Mouse (Mus musculus): ENCODE measurements at regions not wholly inside any gene's neighbourhood (a gene's known extent, or its start where the extent isn't known, plus 50 kb on each side); places are given as distances from the start of the nearest gene placed in this dataset.

DNA sequence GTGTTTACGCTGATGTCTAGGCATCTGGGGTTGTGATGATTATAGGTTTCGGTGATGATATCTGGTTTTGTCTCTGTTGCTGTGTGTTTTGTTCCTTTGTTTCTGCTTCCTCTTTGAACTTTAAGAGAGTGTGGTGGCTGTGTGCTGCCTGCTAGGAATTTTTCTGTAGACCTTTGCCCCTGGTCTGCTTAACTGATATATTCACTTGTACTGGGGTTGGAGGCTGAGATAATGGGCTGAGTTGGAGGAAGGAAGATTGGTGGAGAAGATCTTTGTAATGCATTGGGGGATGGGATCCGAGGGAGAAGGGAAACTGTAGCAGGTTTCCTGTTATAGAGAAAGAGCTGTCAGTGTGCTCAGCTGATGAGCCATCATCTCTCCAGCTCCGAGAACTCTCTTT is 55.8 kb downstream of the Mid1ip1 start:
- Histone ChIP-seq H3K9me3 (ENCODE audit: control insufficient read depth, low read length) (no peaks in the 10 kb centered on the region), H3K4me1 (replicated peaks; ENCODE audit: control insufficient read depth, insufficient read depth, low read length) (no peaks in the 10 kb centered on the region)
- WGBS: 72% methylated on average over 4 of the region's 4 CpGs

DNA sequence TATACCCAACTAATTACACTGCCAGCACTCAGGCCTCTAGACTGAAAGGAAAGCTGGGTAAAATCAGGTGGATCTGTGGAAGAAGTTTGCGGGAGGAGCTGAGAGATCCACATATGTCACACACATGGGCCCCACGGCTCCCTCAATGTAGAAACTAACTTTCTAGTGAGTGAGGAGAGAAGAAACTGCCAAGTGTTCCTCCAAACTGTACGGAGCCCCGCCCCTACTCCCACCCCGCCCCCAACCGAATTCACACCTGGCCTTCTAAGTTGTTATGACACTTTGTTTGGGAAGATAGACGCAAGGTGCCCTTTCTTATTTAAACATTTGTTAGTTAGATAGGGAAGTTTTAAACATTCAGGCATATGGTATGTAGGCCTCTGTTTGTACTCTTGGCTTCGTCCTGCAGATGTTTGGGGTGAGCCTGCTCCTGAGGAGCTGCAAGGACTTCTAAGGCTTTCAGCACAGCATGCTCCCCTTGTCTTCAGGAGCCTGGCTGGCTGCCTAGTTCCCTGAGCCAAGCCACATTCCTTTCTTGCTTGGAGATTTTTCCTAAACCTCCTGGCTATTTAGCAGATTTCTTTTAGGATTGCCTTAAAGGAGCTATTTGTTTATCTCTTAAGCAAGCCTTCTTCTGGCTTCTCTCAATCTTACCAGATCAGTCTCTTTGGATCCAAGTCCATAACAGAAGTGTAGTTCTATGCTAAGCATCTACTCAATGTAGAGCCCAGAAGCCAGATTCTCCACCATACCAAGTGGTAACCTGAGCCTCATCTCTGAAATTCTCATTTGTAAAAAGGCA is 61.1 kb downstream of the Mid1ip1 start:
- WGBS: 51% methylated on average over 8 of the region's 8 CpGs
- Histone ChIP-seq H3K4me1 (replicated peaks; ENCODE audit: control insufficient read depth, insufficient read depth, low read length) (no peaks in the 10 kb centered on the region), H3K27ac (ENCODE audit: low read depth, low read length) (no peak overlapping the region), H3K9ac (ENCODE audit: low read depth, low read length) (no peak overlapping the region), H3K4me3 (ENCODE audit: low read depth, low read length) (no peak overlapping the region), H3K4me2 (replicated peaks; ENCODE audit: low read depth, low read length) (no peak overlapping the region), H3K27me3 (ENCODE audit: control insufficient read depth, insufficient read depth, low read length) (no peaks in the 10 kb centered on the region), H3K9me3 (ENCODE audit: control insufficient read depth, low read length) (no peaks in the 10 kb centered on the region), H3K36me3 (ENCODE audit: control insufficient read depth, insufficient read depth, low read length) (no peaks in the 10 kb centered on the region)
- no peak for DNase-seq (ENCODE audit: low spot score)
- ATAC-seq (ENCODE audit: low FRiP score): no peak

More for the DNA sequence above, 55.8 kb downstream of the Mid1ip1 start:
- no peak overlapping the region for H3K9ac ChIP-seq (ENCODE audit: low read depth, low read length)
- no peak overlapping the region for H3K4me3 ChIP-seq (ENCODE audit: low read depth, low read length)
- DNase-seq (ENCODE audit: low spot score) (no peak), ATAC-seq (ENCODE audit: low FRiP score) (no peak)
- no peak overlapping the region for H3K27ac ChIP-seq (ENCODE audit: low read depth, low read length)
- H3K27me3 ChIP-seq (ENCODE audit: control insufficient read depth, insufficient read depth, low read length): no peaks in the 10 kb centered on the region
- H3K36me3 ChIP-seq (ENCODE audit: control insufficient read depth, insufficient read depth, low read length): no peaks in the 10 kb centered on the region
- H3K4me2 ChIP-seq (replicated peaks; ENCODE audit: low read depth, low read length): no peak overlapping the region

DNA sequence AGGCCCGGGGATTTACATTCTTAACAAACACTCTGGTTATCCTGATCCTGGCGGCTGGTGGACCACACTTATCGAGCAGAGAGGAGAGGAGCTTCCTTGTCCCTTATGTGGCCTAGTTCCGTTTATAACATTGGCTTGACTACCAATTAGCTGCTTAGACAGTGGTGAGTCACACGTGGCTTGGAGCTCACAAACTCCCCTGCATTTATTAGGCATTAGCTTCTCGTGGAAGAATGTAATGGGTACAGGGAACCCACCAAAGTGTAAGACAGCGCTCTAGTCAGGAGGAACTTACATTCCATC is 61.7 kb downstream of the Mid1ip1 start:
- Histone ChIP-seq H3K9ac (ENCODE audit: low read depth, low read length) (no peak overlapping the region), H3K36me3 (ENCODE audit: control insufficient read depth, insufficient read depth, low read length) (no peaks in the 10 kb centered on the region), H3K27me3 (ENCODE audit: control insufficient read depth, insufficient read depth, low read length) (no peaks in the 10 kb centered on the region), H3K4me1 (replicated peaks; ENCODE audit: control insufficient read depth, insufficient read depth, low read length) (no peaks in the 10 kb centered on the region), H3K4me3 (ENCODE audit: low read depth, low read length) (no peak overlapping the region), H3K27ac (ENCODE audit: low read depth, low read length) (no peak overlapping the region), H3K9me3 (ENCODE audit: control insufficient read depth, low read length) (no peaks in the 10 kb centered on the region), H3K4me2 (replicated peaks; ENCODE audit: low read depth, low read length) (no peak overlapping the region)
- ATAC-seq (ENCODE audit: low FRiP score) (no peak), DNase-seq (ENCODE audit: low spot score) (no peak)
- WGBS: 47% methylated on average over 7 of the region's 7 CpGs

DNA sequence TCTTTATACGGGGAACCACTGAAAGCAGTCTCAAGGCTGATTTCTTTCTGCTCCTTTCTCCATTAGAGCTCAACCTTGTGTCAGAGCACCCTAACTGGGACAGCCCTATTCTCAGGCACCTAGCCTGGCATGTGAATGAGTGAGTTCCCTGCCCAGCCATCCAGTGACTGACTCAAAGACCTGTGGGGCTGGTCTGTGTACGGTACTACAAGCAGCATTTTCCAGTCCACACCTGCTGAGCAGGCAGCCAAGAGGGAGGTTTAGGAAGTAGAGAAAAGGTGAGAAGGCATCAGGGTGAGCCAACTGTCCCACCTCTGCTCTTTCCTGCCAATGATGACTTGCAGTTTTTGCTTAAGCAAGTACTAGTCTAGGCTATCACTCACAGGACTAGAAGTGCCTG is 63.2 kb downstream of the Mid1ip1 start:
- ATAC-seq (ENCODE audit: low FRiP score) (no peak), DNase-seq (ENCODE audit: low spot score) (no peak)
- no peak overlapping the region for H3K9ac ChIP-seq (ENCODE audit: low read depth, low read length)
- no peak overlapping the region for H3K4me3 ChIP-seq (ENCODE audit: low read depth, low read length)
- H3K4me2 ChIP-seq (replicated peaks; ENCODE audit: low read depth, low read length): no peak overlapping the region
- no peak overlapping the region for H3K27ac ChIP-seq (ENCODE audit: low read depth, low read length)
- H3K27me3 ChIP-seq (ENCODE audit: control insufficient read depth, insufficient read depth, low read length): no peaks in the 10 kb centered on the region
- H3K9me3 ChIP-seq (ENCODE audit: control insufficient read depth, low read length): no peaks in the 10 kb centered on the region
- no peaks in the 10 kb centered on the region for H3K4me1 ChIP-seq (replicated peaks; ENCODE audit: control insufficient read depth, insufficient read depth, low read length)
- no peaks in the 10 kb centered on the region for H3K36me3 ChIP-seq (ENCODE audit: control insufficient read depth, insufficient read depth, low read length)
- WGBS: 70% methylated on average over 2 of the region's 2 CpGs

DNA sequence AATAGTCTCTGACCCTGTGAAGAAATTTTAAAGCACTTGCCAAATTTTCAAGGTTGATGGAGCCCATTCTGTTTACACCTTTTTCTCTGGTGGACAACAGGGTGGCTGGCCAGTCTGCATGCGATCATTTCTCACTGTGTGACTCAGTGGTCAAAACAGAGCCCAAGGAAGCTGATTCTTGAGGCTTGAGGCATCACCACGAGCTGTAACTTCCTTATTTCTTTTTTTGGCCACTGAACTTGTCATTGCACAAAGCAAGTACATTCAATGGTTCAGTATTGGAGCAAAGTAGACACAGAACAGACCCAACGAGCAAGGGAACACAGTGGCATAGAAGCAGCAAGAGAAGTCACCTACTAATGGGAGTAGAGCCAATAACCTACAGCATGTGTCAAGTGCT is 71.5 kb downstream of the Mid1ip1 start:
- no peak for DNase-seq (ENCODE audit: low spot score)
- WGBS: 74% methylated on average over 3 of the region's 3 CpGs
- Histone ChIP-seq H3K27me3 (ENCODE audit: control insufficient read depth, insufficient read depth, low read length) (no peaks in the 10 kb centered on the region), H3K4me1 (replicated peaks; ENCODE audit: control insufficient read depth, insufficient read depth, low read length) (no peaks in the 10 kb centered on the region), H3K9me3 (ENCODE audit: control insufficient read depth, low read length) (no peaks in the 10 kb centered on the region), H3K4me3 (ENCODE audit: low read depth, low read length) (no peak overlapping the region), H3K4me2 (replicated peaks; ENCODE audit: low read depth, low read length) (no peak overlapping the region), H3K9ac (ENCODE audit: low read depth, low read length) (no peak overlapping the region), H3K27ac (ENCODE audit: low read depth, low read length) (no peak overlapping the region), H3K36me3 (ENCODE audit: control insufficient read depth, insufficient read depth, low read length) (no peaks in the 10 kb centered on the region)
- no peak for ATAC-seq (ENCODE audit: low FRiP score)

DNA sequence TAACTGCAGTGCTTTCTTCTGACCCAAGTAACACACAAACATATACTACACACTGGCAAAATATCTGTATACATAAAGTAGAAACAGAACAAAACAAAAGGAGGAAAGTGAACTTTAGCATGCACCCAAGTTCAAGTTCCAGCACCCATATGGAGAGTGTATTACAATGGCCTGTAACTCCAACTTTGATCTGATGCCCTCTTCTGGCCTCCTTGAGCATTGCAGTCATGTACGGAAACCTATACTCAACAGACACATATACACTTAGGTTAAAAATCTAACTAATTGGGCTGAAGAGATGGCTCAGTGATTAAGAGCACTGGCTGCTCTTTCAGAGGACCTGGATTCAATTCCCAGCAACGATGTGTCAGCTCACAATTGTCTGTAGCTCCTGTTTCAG is 72.2 kb downstream of the Mid1ip1 start:
- no peak overlapping the region for H3K4me2 ChIP-seq (replicated peaks; ENCODE audit: low read depth, low read length)
- no peak overlapping the region for H3K4me3 ChIP-seq (ENCODE audit: low read depth, low read length)
- no peak overlapping the region for H3K27ac ChIP-seq (ENCODE audit: low read depth, low read length)
- H3K9ac ChIP-seq (ENCODE audit: low read depth, low read length): no peak overlapping the region
- no peaks in the 10 kb centered on the region for H3K27me3 ChIP-seq (ENCODE audit: control insufficient read depth, insufficient read depth, low read length)
- no peaks in the 10 kb centered on the region for H3K9me3 ChIP-seq (ENCODE audit: control insufficient read depth, low read length)
- DNase-seq (ENCODE audit: low spot score) (no peak), ATAC-seq (ENCODE audit: low FRiP score) (no peak)
- H3K36me3 ChIP-seq (ENCODE audit: control insufficient read depth, insufficient read depth, low read length): no peaks in the 10 kb centered on the region
- 79% methylated on average over 2 of the region's 2 CpGs for WGBS
- no peaks in the 10 kb centered on the region for H3K4me1 ChIP-seq (replicated peaks; ENCODE audit: control insufficient read depth, insufficient read depth, low read length)

DNA sequence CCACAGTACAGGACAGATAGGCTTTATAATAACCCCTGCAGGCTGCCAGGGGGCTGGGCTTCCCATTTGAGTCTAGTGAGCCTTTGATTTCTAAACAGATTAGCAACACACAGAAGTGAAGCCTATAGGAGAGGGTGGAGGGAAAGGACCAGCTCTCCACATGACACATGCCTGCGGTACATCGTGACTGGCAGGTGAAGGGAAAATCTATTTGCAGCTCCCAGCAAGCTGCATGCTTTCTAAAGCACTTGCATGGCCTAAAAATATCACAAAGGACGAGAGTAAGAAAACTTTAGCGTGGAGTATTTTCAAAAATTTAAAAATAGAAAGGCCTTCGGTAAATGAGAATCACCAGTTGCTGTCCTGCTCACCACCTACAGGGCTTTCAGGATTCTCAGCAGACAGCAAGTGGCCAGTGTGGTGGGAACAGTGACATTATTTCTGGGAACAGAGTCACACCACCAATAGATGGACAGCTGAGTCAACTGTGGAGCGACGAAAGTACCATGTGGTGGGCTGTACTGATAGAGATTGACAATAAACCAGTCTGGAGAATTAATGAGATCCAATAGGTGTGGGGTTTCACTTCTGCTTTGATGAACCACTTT is 105.6 kb downstream of the Mid1ip1 start:
- Histone ChIP-seq H3K4me3 (ENCODE audit: low read depth, low read length) (no peak overlapping the region), H3K36me3 (ENCODE audit: control insufficient read depth, insufficient read depth, low read length) (no peaks in the 10 kb centered on the region), H3K27ac (ENCODE audit: low read depth, low read length) (no peak overlapping the region), H3K9me3 (ENCODE audit: control insufficient read depth, low read length) (no peaks in the 10 kb centered on the region), H3K4me1 (replicated peaks; ENCODE audit: control insufficient read depth, insufficient read depth, low read length) (no peaks in the 10 kb centered on the region), H3K4me2 (replicated peaks; ENCODE audit: low read depth, low read length) (no peak overlapping the region), H3K27me3 (ENCODE audit: control insufficient read depth, insufficient read depth, low read length) (no peaks in the 10 kb centered on the region), H3K9ac (ENCODE audit: low read depth, low read length) (no peak overlapping the region)
- DNase-seq (ENCODE audit: low spot score) (no peak), ATAC-seq (ENCODE audit: low FRiP score) (no peak)
- WGBS: 86% methylated on average over 7 of the region's 7 CpGs

DNA sequence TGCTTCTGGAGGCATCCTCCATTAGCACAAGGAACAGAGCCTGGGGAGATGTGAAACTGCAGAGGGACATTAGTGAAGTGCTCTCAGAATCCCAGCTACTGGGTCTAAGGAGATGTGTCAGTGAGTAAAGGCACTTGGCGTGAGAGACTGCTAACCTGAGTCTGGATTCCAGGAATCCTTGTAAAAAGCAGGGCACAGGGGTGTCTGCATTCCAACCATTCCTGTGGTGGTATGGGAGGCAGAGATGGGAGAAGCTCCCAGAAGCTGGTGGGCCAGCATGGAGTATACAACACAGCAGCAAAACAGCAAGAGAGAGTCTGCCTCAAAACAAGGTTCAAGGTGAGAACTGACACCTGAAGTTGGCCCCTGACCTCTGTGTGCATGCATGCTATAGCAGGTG is 118.9 kb downstream of the Mid1ip1 start:
- WGBS: 47% methylated on average over 1 of the region's 1 CpGs
- Histone ChIP-seq H3K9me3 (ENCODE audit: control insufficient read depth, low read length) (no peaks in the 10 kb centered on the region), H3K36me3 (ENCODE audit: control insufficient read depth, insufficient read depth, low read length) (no peaks in the 10 kb centered on the region), H3K27me3 (ENCODE audit: control insufficient read depth, insufficient read depth, low read length) (no peaks in the 10 kb centered on the region), H3K4me1 (replicated peaks; ENCODE audit: control insufficient read depth, insufficient read depth, low read length) (no peaks in the 10 kb centered on the region), H3K9ac (ENCODE audit: low read depth, low read length) (no peak overlapping the region), H3K4me3 (ENCODE audit: low read depth, low read length) (no peak overlapping the region), H3K4me2 (replicated peaks; ENCODE audit: low read depth, low read length) (no peak overlapping the region), H3K27ac (ENCODE audit: low read depth, low read length) (no peak overlapping the region)
- no peak for DNase-seq (ENCODE audit: low spot score)
- no peak for ATAC-seq (ENCODE audit: low FRiP score)

DNA sequence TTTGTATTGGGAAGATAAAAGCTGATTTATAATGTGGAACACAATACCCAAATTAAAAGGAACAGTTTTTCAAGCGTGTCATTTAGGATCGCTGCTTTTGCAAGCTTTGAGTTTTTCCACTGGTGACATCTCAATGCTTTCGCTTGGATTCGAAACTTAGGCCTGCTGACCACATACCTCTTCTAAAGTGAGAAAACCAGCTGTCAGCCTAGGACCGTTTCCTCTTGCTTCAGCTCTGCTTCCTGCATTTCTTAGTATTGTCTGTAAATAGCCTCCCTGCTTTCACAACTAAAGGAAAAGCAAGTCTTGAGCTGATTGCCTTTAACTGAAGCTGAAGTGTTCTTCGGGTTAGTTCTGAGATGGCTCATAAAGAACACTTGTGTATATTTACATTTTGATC is 142.3 kb downstream of the Mid1ip1 start:
- DNase-seq (ENCODE audit: low spot score) (no peak), ATAC-seq (ENCODE audit: low FRiP score) (no peak)
- Histone ChIP-seq H3K4me2 (replicated peaks; ENCODE audit: low read depth, low read length) (no peak overlapping the region), H3K27ac (ENCODE audit: low read depth, low read length) (no peak overlapping the region), H3K36me3 (ENCODE audit: control insufficient read depth, insufficient read depth, low read length) (no peaks in the 10 kb centered on the region), H3K27me3 (ENCODE audit: control insufficient read depth, insufficient read depth, low read length) (no peaks in the 10 kb centered on the region), H3K4me3 (ENCODE audit: low read depth, low read length) (no peak overlapping the region), H3K9ac (ENCODE audit: low read depth, low read length) (no peak overlapping the region), H3K9me3 (ENCODE audit: control insufficient read depth, low read length) (no peaks in the 10 kb centered on the region), H3K4me1 (replicated peaks; ENCODE audit: control insufficient read depth, insufficient read depth, low read length) (no peaks in the 10 kb centered on the region)
- whole genome bisulfite sequencing: 73% methylated on average over 6 of the region's 6 CpGs

Measured in hindbrain, embryonic 11.5 days (tissue).